Mouse (Mus musculus) olfactory bulb, adult 2 months (tissue): ENCODE results near the gene Gm10234.

Experiments used
- CTCF ChIP-seq: fragments of 200-500 bp; IDR thresholded peaks from 2 replicates; pipeline ENCODE4 v1.5.1; 2012; ENCODE audit warnings: low read depth, mild to moderate bottlenecking, low read length, moderate library complexity; ENCODE audit not compliant: insufficient read depth
- POLR2A ChIP-seq: fragments of 200-500 bp; IDR thresholded peaks from 2 replicates; pipeline ENCODE4 v1.6.1; 2012; ENCODE audit warnings: mild to moderate bottlenecking, low read depth, low read length, moderate library complexity; ENCODE audit not compliant: insufficient read depth

- TF ChIP-seq POLR2A (no peak), CTCF (no peak)
These were observed at the start of gene Gm10234 for GRCm38 (mm10) chr6:95321812-95322211.
